Mouse (Mus musculus): Measurements from ENCODE around the gene Rfc4.

DNA sequence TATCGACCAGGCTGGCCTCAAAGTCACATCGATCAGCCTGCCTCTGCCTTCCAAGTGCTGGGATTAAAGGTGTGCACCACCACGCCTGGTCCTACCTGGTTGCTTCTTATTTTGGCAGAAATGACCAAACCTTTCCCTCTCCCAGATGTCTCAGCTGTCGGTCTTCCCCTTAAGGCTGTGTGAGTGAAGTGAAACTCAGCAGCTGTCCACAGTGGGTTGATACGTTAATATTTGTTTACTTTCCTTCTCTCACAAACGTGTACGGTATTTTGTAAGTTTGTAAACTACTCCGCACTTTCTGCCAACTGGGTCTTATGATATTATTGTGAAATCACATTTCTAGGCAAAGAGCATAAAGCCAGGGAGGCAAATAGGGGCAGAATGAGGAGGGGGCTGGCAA is 21.9 kb upstream of the Rfc4 start:
- no peak for TF ChIP-seq POLR2A (IDR thresholded peaks at IDR 0.05; ENCODE audit: low read depth, low read length)
- no peak for TF ChIP-seq CTCF (IDR thresholded peaks at IDR 0.05; ENCODE audit: extremely low read depth, insufficient read length, insufficient replicate concordance, low read depth, low read length)

Measured in small intestine, adult 2 months (tissue).